Mouse (Mus musculus): Measurements from ENCODE around the gene Tjp1.

The Tjp1 gene

DNA sequence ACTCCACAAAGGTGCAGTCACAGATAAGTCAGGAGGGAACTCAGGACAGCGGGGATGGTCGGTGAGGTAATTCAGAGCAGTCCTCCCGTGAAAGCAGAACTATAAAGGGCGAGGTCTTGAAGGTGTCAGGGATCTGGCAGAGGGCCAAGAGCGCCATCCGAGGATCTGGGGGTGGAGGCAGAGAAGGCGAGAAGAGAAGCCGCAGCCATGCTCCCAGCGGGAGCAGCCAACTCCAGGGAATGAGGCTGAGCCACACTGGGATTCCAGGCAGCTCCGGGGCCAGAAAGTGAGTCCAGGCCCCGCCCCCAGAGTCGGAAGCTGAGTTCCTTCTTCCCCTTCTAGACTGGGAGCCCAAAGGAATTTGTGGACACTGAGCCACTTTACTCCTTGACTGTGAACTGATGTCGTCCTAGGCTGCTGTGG, 41.3 kb downstream of the Tjp1 start:
- DNase-seq (ENCODE audit: low read depth): no peak

DNA sequence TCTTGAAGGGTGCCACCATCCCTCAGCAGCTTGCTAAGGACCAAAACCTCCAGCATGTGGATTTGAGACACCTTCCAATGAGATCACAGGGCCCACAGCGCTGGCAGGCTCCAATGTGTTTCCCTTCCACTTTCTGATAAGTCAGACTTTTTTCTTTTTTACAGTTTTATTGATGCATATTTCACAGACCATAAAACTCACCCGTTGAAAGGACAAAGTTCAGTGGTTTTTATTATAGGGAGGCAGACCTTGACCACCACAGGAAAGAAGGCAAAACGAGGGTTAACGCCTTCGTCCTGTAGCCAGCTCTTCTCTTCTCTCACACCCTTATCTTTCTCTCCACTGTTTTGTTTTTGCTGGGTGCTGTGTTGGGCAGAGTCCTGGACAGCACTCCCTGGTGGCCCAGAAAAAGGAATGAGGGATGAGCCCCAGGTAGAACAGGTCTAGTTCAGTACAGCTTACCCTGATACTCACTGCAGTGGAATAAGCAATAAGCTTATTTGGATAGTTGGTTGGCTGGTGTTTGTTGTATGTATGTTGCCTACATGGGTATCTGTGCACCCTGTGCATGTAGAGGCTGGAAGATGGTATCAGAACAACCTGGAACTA, 43.3 kb downstream of the Tjp1 start:
- no peak for DNase-seq (ENCODE audit: low read depth)

DNA sequence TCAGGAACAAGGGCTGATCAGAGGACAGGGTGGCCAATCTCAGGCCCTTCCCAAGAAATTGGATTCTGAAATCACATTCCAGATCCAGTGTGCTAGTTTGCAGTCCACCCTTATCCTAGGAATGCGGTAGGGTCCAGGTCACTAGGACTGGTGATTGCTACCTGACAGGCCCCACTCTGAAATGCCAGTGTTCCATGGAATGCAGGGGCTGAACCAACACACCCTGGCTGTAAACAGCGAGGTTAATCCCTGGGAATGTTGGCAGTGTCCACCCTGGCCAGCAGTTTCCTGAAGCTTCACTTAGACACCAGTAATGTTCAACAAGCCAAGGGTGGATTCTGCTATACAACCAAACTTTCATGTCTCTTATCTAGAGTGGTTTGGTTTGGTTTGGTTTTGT, 45.4 kb downstream of the Tjp1 start:
- DNase-seq (ENCODE audit: low read depth): no peak

DNA sequence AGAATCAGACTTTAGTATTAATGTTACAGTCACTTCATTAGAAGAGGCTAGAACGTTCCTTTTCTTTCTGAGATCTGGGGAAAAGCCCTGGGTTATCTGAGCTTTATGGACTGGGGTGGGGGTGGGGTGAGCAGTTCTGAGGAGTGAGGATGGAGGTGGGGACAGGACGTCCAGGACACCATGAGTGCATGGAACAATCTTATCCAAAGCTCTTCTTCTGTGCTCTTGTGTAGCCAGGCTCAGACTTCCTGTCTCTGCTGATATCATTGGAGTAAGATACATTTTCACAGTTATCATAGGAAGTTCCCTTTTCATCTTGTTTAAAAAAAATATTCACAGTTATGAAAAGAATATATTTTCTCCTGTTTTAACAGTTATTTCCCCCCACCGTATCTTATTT, 55.5 kb downstream of the Tjp1 start:
- DNase-seq (ENCODE audit: low read depth): no peak

DNA sequence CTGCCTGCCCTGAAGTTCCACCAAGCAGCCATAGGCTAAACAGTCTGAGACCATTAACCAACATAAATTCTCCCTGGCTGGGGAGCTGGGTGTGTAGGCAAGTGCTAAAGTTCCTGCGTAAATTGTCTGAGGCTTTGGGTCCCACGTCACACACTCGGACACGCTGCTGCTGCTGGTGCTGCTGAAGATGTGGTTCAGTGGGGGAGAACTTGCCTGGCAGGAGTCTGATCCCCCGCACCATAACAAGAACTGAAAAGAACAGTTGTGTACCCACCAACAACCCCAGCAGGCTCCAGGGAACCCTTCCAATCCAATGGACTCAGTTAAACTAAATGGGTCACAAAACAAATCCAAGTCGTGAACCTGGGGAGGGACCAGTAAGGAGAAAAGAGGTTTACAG, 56.2 kb downstream of the Tjp1 start:
- no peak for DNase-seq (ENCODE audit: low read depth)

DNA sequence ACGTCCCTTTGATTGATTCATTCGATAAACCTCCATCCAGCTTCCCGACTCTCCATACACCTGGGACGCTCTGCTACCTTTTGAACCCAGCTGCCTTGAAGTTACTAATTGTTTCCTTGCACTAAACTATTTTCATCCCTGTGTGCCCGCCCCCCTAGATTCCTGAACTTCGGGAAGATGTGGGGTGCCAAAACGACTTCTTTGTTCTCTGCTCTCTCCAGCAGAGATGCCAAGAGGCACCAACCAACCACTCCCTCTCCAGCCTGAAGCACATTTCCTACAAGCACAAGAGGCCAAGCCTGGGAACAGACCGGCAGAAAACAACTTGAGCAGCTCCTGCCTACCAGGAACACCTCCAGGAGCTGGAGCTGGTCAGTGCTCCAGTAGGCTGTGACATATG, 57.4 kb downstream of the Tjp1 start:
- DNase-seq (ENCODE audit: low read depth): no peak

DNA sequence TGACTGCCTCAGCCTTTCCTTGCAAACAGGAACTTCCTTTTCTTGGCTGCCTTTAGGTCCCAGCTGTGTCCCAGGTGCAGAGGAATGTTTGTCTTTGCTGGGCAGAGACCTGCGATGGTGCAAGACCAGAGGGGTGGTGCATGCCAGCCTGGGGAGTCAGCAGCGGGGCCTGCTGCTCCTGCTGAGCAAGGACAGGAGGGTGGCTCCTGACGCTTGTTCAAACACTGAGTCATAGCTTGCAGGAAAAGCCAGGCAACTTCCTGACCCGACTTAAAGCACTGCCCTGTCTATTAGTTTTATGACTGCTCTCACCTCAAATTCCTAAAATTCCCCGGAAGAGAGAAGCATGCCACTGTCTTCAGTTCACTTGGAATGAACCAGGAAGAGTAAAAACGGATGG, 57.9 kb downstream of the Tjp1 start:
- peak; percentile 5 for DNase-seq (ENCODE audit: low read depth)

DNA sequence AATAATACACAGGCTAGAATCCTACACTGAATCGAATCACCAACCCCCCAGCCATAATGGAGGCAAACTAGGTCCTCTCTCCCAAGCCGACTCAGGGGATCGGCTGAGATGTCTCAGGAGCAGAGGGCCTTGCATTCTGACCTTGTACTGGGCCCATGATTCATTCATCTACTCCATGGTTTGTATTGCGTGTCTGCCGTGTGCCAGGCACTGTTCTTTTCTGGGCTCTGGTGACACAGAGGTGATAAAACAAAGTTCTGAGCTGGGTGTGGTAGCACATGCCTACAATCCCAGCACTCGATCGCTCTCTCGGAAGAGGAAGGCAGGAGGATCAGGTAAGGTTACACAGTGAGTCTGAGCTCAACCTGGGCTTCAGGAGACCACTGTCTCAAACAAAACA, 59.4 kb downstream of the Tjp1 start:
- no peak for DNase-seq (ENCODE audit: low read depth)

DNA sequence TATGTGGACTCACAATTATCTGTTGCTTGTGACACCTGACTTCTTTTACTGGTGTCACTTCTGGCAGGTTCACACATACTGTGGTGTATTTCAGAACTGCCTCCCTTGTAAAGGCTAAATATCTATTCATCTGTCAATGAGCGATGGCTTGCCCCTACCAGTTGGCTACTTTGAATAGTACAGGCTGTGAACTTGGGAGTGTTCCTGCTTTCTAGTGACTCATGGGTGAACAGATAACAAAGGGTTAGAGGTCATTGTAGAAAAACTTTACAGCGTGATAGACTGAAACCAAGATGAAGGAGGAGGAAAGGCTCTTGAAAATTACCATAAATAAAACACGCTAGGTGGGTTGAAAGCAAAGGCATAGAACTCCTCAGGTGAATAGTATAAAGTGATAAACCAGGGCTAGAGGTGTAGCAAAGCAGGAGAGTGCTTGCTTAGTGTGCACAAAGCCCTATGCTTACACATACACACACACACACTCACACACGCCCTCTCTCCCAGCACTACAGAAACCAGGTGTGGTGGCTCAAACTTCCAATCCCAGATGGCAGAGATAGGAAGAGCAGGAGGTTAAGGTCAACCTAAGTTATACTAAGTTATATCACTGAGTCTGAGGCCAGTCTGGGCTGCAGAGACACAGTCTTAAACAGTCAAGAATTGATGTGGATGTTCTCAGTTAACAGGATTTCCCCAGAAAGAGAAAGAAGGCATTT, 60.1 kb downstream of the Tjp1 start:
- DNase-seq (ENCODE audit: low read depth): no peak

DNA sequence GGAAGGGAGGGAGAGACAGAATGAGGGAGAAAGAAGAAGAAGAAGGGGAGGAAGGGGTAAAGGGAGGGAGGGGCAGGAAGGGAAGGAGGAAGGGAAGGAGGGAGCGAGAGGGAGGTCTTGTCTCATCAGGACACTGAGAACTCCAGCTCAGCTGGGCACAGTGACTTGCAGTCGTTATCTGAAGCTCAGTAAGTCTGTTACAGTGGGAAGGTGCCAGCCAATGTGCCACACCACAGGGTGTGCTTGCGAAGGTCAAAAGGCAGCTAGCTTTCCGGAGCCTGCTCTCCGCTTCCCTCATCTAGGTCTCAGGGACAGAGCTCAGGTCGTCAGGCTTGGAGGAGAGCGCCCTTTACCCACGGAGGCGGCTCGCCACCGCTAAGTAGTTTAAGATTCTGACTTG, 61.4 kb downstream of the Tjp1 start:
- no peak for DNase-seq (ENCODE audit: low read depth)

DNA sequence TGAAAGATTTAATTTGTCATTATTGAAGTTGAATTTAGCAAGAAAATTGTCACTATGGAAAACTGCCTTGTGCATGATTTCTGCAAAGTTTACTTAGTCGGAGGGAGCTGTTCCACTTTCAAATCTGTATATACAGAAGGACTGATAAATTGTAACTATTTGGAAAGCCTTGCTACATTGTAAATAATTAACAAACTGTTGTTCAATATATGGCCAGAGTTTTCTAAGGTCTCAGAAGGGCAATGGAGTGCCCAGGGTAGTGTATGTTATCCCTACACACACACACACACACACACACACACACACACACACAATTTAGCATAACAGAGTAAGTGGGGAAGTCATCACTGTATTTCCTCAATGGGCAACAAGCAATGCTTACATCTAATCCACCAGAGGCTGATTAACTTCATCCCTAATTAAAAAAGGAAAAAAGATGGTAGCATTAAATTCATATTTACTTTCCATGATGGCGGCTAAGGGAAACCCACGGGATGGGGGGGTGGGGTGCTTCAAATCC, 63.0 kb downstream of the Tjp1 start:
- no peak for DNase-seq (ENCODE audit: low read depth)

DNA sequence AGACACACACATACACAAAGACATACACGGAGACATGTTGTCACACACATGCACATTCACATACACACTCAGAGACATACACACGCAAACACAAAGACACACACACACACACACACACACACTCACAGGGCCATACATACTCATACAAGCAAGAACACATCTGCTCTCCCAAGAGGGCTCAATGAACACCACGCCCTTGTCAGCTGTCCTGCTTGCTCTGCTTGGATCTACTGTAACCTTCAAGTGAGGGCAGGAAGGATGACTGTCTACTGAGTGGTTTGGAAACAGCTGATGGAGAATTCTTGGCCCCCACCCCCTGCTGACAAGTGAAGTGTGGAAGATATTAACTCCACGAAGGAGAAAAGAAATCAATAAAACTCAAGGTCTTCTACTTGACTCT, 64.1 kb downstream of the Tjp1 start:
- DNase-seq (ENCODE audit: low read depth): no peak

DNA sequence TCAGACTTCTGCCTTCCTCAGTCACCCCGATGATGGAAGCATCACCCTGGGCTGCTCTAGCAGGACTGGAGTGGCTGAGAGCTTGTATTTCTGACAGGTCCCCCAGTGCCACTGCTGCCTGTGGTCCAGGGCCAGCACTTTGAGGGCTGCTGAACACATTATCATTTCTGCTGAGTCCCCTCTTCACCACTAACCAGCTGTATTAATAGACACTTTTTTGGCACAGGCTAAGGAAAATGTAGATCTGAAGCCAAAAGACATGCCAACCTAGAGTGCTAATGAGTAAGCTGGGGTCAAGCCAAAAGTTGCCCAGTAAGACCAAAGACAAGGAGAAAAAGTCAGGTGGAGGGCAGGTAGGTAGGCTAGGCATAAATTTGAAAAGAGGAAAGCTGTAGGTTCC, 66.2 kb downstream of the Tjp1 start:
- DNase-seq (ENCODE audit: low read depth): no peak

DNA sequence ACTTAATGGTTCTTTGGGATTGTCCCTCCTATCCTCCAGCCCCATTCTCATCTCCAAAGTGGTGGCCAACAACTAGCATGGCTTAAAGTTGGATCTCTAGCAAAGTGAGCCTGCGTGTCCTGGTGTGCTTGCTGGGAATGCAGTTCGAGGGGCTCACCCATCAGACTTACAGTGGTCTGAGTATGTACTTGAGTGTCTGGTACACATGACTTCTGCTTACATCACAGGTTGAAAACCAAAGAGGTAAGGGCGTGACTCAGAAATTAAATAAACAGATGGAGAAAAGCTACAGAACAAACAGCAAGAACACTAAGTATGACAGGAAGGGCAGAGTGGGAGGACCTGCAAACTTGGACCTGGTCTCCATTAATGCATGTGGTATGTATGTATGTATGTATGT, 67.4 kb downstream of the Tjp1 start:
- no peak for DNase-seq (ENCODE audit: low read depth)

DNA sequence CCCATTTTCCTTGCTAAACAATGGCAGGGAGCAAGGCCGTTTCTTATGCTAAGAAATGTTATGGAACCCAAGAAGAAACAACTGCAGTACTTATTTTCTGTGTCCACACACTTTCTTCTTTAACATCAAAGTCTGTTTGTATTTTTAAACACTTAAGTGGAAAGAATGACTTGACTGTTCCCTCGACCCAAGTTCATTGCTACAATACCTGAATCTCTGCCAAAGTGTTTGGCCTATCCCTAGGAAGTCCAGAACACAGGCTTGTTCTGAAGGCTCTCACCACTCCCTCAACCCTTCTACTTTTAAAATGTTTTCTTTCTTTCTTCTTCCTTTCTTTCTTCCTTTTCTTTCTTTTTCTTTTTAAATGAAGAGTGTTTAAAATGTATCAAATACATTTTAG, 71.5 kb downstream of the Tjp1 start:
- no peak for DNase-seq (ENCODE audit: low read depth)

DNA sequence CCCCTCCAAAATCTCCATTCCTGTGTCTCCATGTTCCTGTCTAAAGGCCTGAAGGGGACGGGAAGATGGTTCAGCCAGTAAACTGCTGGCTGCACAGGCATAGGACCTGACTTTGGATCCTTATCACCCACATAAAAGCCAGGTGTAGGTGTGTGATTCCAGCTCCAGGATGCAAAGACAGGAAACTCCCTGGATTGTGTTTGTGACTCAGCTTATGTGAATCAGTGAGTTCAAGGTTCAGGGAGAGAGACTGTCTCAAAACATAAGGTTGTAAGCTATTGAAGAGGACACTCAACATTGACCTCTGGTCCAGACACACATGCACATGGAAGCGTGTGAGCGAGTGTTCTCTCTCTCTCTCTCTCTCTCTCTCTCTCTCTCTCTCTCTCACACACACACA, 72.4 kb downstream of the Tjp1 start:
- no peak for DNase-seq (ENCODE audit: low read depth)

DNA sequence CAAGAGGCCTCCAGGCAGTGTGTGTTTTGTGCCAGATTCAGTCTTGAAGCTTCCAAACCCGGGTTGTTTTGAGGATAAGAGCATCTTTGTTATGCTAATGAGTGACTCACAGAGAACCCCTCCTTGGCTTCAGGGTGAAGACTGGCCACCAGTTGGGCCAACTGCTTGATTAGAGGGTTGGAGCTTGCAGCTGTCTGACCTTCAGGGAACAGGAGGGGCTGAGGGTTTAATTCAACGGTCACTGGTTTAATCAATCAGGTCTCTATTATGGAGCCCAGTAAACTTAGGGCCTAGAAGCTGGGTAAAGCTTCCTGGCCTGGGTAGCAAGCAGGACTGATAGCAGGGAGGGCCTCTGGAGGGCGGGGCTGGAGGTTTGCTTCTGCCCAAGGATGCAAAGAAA, 73.3 kb downstream of the Tjp1 start:
- DNase-seq (ENCODE audit: low read depth): no peak

DNA sequence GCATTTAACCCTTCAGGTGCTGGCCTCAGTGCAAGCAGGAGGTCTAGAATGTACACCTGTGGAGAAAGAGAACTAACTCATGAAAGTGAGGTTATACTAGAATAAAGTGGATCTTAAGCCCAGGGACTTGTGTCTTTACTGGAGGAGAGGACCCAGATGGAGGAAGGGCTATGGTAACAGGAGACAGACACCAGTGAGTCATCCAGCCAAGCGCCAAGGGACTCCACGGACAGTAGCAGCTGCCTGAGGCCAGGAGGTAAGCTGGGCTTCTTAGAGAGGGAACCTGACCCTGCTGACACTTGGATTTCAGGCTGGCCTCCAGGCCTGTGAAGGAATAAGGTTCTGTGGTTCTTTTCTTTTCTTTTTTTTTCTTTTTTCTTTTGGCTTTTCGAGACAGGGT, 75.3 kb downstream of the Tjp1 start:
- peak; percentile 4 for DNase-seq (ENCODE audit: low read depth)

DNA sequence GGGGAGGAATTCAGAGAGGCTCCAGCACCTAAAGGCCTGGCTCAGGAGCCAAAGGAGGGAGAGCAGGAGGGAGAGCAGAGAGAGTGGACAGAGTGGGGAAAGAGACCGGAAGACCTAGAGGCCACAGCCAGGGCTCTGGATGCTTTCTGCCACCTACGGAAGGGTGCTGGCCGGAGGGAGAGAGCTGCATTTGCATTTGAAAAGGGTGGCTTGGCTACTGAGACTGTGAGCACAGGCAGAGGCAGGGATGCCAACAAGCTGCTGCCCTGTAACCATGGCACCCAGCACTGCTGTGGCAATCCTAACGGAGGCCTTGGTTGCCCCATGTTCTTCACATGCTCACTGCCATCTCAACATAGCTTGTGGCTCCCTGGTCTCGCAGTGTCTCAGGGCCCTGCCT, 77.4 kb downstream of the Tjp1 start:
- DNase-seq (ENCODE audit: low read depth): no peak

DNA sequence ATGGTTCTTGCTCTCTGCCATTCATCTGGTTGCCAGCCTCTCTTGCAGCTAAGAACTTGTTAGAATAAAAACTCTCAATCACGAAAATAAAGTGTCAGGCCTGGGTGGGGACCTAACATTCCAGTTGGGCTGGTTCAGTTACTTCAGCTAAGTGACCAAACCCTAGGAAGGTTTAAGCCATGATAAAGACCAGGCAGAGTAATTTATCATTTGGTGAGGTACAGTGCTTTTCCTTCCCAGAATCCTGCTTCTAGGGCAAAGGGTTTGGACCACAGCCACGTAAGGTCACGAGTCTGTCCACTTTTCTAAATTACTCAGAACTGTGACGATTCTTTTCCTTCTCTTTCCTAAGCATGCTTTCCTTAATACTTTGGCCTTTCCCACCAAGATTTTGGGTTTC, 86.1 kb downstream of the Tjp1 start:
- no peak for DNase-seq (ENCODE audit: low read depth)

DNA sequence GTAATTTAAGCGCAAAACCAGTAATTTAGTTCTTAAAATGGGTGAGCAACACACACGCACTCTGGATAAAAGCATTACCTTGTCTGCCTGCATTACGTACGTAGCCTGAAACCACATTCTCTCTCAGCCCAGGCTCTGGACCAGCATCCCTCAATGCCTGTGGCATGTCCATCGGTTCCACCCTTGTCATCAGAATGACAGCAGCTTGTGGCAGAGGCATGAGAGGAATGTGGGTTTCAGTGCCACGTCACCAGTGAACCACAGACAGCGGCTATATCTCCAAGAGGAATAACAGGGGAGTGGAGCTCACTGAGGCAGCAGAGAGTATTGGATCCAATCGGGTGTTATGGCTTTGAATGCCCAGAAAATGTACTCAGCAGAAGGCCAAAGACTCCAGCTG, 88.1 kb downstream of the Tjp1 start:
- DNase-seq (ENCODE audit: low read depth): no peak

DNA sequence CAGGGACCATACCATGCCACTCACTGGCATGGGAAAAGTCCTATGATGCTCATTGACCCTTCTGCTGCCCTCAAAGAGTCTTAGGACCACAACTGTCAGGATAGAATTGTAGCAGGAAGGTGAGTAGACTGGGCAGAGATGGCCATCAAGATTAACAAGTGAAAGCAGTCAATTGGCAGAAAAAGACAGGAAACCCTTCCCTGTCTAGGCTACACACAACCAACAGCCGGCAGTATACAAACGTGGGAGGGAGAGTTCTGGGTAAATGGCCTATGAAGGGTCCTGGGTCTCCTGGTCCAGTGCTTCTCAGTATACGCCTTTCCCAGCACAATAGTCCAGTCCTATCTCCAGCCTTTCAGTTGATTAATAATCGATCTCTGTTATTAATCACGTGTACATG, 89.4 kb downstream of the Tjp1 start:
- no peak for DNase-seq (ENCODE audit: low read depth)

DNA sequence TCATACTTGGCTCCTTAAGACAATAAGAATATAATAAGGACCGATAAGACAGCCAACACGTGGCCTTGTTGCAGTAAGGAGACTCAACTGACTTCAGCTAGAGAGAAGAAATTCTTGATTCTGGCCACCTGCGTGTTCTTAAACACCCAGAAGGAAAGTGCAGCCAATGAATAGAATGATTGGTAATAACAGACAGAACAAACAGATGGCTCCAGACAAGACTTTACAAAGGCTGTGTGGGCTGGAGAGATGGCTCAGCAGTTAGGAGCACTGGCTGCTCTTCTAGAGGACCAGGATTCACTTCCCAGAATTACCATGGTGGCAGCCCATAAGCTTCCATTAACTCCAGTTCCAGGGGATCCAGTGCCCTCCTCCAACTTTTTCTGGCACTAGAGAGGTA, 90.7 kb downstream of the Tjp1 start:
- no peak for DNase-seq (ENCODE audit: low read depth)

DNA sequence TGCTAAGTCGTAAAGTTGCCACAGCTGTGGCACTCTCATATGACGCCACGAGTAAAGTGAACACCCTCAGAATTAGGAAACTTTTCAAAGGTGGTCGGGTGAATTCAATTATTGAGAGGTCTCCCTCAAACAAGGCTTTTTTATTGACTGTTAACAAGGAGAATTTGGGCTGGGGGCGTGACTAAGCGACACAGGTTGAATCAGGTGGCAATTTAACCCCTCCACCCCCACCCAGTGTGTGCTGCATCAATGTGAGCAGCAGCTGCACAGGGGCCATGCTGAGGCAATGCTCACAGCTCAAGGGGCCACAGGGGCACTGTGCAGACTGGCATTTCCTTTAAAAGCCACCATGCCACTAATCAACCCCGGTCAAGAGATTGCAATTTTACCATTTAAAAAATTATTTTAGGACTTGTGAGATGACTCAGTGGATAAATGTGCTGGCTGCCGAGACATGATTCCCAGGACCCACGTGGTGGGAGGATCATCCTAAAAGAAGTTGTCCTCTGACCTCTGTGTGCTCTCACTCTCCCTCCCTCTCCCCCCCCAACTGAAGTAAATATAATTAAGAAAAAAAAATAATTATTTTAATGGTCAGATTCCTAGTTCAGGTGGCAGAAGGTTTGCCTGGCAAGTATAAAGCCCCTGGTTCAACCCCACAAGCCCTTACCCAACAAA, 96.4 kb downstream of the Tjp1 start:
- DNase-seq (ENCODE audit: low read depth): no peak

Measured in 416B (cell line).